Mouse (Mus musculus): ENCODE data around the gene Gja8.

Gene Gja8

DNA sequence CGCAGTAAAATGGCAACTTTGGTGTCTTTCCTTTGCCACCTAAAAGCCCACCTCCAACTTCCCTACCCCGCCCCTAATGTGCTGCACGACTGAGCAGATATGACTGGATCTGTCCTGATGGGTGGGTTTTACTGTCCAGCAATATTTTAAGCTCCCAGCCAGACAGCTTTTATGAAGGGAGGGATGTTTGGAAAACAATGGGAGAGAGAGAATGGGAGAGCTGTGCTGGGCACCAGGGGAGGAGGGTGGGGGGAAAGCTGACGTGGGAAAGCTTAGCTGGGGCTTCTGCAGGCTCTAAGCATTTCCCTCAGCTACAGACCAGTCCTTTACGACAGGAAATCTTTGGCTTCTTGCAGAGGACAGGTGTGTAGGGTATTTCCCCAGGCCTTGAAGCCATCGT lies at the start of gene Gja8:
TSS of gene Gja8 (minus strand) at position 101 of the 400 bp plus-strand sequence.
- DNase-seq (ENCODE audit: extremely low read depth, low read depth, low spot score) = no peak

DNA sequence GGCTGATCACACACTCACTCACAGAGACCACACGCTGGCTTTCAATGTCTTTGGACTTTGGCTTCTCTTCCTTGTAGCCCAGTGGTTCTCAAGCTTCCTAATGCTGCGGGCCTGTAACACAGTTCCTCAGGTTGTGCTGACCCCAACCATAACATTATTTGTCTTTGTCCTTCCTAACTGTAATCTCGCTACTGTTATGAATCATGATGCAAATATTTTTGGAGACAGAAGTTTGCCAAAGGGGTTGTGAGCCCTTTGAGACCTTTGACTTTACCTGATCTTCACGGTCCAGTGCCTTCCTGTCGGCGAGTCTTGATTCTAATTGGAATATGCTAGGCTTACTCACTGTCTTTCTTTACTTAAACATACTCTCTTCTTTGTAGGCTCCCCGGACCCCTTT lies 48.6 kb upstream of the Gja8 start:
- no peak for DNase-seq (ENCODE audit: extremely low read depth, low read depth, low spot score)

DNA sequence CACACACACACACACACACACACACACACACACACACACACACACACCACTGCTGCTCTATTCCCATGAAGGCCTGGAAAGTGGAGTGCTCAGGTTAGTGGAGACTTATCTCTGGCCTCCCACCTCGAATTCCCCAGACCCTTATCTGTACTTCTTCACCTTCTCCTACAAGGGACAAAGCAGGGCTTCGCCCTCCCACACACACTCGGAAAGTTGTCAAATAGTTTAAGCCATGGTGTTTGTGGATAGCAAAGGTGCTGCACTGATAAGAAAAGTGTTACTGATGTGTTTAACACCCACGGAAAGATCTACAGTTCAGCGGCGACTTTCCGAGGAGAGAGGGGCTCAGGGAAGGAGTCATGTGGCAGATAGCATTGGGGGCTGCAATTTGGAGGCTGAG lies 45.2 kb upstream of the Gja8 start:
- DNase-seq (ENCODE audit: extremely low read depth, low read depth, low spot score) = no peak

DNA sequence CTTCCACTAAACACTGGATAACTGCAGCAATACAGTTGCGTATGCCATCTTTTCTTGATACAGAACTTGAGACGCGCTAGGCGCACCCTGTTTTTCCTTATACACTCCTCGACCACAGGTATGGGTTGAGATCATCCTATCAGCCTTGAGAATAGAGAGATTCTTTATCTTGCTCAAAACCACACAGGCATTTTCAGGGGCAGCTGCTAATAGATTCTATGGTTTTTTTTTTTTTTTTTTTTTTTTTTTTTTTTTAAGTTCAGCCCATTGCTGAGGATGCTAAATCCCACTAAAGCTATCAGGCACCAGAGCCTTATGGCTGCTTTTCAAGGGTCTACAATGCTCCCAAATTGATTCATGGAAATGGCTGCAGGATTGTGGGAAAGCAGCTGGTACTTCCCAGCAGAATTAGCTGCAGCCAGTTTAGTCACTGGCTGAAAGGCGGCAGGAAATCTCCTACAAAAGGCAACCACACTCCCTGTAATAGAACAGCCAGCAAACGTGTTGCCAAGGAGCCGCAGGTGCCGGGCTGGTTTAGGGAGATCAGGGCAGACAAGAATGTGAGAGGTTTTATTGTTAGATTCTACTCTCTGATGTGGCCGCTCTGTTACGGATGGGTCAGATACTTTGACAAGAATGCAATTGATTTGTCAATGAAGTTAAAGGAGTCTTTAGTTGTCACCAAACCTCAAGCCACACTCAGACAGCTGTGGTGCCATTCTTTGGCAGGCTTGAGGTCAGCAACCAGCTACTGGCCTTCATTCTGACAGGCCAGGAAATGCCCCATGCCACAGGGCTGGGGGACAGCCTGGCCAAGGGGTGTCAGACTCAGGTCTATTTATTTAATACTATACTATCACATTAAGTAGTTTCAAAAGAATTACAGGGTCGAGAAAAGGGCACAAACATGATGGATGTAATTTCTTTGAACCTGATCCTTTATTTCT lies 37.5 kb upstream of the Gja8 start:
- no peak for DNase-seq (ENCODE audit: extremely low read depth, low read depth, low spot score)

DNA sequence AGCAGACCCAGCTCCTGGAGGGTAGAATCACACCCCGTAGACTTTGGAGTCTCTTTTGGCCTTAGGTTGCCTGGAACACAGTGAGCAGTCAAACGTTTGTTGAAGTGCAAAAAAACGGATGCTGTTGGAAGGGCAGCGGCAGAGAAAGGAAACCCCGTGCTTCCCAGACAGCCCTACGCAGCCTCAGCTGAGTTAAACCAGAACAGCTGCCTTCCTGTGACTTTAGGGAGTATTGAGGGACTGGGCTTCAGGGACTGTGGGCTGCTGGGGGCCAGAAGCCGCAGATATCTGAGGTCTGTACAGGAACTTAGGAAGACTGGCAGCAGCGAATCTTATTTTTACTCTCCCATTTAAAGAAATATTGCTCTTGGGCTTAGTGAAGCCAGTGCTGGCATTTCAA lies 34.8 kb upstream of the Gja8 start:
- no peak for DNase-seq (ENCODE audit: extremely low read depth, low read depth, low spot score)

DNA sequence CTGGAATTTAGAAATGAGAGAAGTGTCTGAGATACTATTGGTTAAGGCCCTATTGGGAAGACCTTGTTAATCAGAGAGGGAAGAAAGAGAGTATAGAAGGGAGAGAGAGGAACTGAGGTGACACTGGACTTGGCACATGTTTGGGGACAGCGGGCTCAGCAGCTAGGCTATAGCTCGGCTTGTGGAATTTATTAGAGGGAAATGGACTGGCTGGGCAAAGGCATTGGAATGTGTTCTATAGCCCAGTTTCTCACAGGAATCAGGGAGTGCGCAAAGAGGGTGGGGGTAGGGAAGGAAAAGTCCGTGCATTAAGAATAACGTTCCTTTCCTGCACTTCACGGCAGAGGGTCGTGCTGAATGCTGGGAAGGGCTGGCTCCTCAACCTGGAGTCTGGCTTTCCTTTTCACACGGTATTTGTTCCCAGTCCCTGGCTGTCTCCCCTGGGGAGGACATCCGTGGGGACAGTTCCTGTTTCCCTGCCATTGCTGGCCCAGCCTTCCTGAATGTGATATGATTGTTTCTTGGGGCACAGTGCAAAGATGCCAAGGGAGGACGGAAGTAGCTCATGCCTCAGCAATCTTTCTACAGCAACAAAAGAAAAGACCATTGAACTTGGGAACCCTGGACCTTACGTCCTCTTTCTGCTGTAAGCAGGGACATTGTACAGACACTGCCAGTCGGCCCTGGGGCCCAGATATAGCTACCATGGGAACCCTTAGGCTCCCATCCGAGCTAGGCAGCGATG lies 27.8 kb upstream of the Gja8 start:
- DNase-seq (ENCODE audit: extremely low read depth, low read depth, low spot score) = no peak

DNA sequence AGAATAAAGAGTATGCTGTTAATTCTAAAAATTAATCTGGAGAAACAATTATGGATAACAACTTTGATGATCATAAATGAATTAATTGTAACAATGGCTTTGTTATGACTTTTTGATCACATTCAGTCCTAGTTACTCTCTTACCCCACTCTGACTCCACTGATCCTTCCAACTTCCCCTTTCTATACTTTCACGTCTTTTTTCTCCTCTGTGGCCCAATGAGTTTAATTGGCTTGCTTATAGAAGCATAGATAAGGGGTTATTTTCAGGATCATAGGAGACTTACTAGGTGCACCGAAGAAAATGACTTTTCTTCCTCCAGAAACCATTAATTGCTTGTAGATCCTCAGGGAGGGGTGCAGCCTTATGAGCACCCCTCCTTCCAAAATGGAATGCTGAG lies 16.9 kb upstream of the Gja8 start:
- DNase-seq (ENCODE audit: extremely low read depth, low read depth, low spot score) = no peak

DNA sequence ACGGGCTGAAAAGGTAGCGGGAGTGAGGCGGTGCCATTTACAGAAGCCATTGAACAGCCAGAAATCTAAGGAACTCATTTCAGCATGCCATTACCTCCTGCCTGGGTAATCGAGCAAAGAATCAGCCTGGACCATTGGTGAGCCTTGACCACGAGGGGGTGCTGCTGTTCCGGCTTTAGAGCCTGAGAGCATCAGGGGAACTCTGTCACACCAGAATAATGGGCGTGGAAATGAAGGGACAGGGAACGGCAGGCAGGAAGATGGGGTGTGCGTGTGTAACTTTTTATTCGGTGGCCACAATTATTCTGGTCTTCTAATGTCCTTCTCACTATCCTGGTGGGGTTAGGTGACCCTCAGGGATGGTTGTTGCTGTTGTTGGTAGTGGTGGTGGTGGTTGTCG lies 12.9 kb upstream of the Gja8 start:
- no peak for DNase-seq (ENCODE audit: extremely low read depth, low read depth, low spot score)

DNA sequence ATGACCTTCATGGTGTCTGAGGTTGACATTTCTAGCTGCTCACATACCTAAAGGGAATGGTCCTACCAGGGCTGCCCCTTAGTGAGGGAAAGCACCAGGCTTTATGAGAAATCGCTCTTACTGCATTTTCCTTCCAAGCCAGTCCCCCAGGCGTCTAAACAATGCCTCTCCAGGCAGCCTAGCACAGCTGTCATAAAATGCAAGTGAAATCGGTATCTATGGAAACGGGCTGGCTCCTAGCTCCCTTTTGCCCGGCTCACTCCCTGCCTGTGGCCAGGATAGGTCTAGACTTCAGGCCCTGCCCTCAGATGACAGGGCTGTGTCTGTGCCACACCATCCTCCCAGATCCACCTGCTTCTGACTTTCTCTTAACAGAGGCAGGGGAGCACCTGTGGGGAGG lies 11.8 kb upstream of the Gja8 start:
- DNase-seq (ENCODE audit: extremely low read depth, low read depth, low spot score) = no peak

DNA sequence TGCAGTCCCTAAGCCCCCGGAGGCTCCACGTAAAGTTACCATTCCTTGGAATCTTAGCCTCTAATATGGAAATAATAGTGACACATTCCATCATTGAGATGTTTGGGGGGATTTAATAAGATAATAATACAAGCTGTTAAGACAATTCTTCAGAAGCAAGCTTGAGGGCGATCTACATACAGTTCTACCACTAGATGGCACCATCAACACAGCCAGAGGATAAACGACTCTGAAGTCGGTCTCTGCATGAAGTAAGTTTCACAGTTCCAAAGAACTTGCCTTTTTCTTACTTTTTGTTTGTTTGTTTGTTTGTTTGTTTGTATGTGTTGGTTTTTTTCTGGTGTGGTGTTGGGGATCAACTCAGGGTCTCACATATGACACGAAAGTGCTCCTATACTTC lies 10.4 kb upstream of the Gja8 start:
- peak; percentile 5 for DNase-seq (ENCODE audit: extremely low read depth, low read depth, low spot score)

DNA sequence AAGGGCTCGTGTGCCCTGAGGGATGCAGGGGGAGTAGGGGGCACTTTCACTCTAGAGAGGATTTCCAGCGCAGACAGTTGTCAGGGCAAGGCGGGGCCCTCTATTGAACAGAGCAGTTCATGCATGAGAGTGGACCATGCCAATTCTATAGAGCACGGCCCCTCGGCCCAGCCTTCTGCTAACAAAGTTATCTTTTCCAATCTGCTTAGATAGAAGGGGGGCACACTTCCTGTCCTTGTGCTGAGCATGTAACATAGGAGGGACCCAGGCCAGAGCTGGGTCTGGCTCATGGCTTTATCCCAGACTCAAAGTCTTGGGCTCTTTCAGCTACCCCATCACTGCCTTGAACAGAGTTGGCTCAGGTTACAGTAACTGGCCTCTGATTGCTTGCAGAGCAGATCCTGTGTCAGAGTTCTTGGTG lies 5.5 kb upstream of the Gja8 start:
- no peak for DNase-seq (ENCODE audit: extremely low read depth, low read depth, low spot score)

DNA sequence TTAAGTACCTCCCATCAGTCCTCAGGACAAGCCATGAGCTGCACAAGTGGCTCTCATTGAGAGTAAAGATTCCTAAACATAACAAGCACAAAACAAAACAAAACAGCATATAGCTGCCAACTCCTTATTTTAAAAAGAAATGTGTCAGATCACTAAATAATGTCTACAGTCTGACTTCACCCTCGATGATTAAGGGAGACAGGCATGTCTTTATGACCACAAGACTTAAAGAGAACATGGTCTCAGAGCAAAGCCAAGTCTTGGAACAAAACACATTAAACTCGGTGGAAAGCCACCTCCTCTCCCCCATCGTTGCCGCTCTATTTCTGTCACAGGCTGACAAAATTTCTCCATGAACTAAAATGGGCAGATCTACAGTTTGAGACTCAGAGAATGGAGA lies 1.2 kb downstream of the Gja8 start:
- DNase-seq (ENCODE audit: extremely low read depth, low read depth, low spot score) = no peak

DNA sequence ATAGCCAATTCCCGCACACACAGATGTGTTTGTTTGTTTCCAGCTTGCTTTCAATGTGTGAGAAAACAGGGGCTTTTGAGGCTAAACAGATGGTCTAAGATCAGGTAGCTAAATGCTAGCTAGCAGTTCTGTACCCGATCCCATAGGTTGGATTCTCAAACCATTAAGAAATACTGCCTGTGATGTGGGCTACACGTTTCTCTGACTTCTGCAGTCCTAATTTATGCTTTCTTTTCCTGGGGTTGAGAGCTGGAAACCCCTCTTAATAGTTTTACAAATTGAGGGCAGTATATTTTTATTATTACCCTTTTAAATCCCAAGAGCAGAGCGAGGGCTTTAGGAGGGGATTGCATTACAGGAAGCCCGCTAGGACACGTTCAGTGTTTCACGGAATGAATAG lies 4.8 kb downstream of the Gja8 start:
- DNase-seq (ENCODE audit: extremely low read depth, low read depth, low spot score) = no peak

DNA sequence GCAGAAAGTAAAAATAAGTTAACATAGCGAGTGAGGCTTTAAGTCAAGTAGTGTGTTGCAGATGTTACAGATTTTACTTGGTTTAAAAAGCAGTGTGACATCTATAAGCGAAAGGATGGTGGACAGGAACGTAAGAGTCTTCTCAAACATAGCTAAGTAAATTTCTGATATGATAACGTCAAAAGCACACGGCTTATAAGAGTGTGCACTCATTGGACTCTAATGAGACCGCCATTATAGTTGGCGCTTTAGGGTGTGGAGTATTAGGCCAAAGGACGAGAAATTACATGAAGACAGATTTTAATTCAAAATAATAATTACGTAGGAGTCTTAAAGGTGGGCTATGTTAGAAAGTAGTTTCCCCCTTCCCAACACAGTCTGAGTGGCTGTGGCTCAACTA lies 20.2 kb downstream of the Gja8 start:
- no peak for DNase-seq (ENCODE audit: extremely low read depth, low read depth, low spot score)

DNA sequence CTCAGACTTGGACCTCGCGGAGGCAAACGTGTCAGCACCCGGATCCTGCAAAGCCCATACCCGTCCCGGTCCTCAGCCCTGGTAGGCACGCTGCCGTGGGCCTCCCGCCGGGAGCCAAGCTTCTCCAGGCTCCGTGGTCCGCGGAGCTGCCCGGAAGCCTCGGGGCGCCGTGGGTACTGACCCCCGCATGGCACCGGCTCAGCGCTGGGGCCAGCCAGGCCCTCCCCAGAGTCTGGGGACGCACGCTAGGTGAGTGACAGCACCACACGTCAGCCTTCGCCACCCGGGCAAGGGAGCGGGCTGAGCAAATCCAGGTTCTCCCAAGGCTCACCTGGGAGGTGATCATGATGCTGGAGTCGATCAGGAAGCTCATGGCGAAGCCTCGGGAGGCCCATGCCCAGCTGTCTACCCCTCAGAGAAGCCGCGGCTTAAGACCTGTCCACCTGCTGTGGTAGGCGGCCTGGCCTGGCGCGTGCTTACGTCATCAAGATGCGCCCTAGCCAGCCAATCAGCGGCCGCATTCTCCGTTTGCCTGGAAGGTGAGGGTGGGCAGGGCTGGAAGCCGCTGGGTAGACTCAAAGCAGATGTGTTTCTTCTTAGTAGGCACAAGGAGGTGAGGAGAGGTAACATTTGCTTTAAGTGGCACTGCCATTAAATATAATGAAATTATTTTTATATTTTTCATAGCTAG lies 20.8 kb downstream of the Gja8 start, which contains the start of gene Gpr89:
TSS of gene Gpr89 (minus strand) at position 496 of the 691 bp plus-strand sequence.
- peak; percentile 28 for DNase-seq (ENCODE audit: extremely low read depth, low read depth, low spot score)

DNA sequence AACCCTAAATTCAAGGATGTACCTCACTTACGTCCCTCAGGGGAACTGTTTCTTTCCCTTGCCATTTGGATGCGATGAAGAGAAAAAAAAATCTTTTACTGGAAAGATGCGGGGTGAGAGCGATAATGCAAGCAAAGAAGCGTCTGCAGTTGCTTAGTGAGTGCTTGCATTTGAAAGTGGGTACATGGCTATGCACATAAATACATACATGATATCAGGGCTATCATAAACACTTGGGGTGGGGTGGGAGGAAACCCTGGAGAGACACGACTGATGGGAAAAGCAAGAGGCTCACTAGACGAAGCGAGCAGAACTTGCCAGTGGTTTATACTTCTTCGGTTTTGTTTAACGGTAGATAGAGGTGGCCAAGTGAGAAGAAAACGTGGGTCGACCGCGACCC lies 21.4 kb downstream of the Gja8 start, which contains the start of gene Gja5:
TSS of gene Gja5 (plus strand) at position 301 of the 400 bp plus-strand sequence.
- DNase-seq (ENCODE audit: extremely low read depth, low read depth, low spot score) = no peak

DNA sequence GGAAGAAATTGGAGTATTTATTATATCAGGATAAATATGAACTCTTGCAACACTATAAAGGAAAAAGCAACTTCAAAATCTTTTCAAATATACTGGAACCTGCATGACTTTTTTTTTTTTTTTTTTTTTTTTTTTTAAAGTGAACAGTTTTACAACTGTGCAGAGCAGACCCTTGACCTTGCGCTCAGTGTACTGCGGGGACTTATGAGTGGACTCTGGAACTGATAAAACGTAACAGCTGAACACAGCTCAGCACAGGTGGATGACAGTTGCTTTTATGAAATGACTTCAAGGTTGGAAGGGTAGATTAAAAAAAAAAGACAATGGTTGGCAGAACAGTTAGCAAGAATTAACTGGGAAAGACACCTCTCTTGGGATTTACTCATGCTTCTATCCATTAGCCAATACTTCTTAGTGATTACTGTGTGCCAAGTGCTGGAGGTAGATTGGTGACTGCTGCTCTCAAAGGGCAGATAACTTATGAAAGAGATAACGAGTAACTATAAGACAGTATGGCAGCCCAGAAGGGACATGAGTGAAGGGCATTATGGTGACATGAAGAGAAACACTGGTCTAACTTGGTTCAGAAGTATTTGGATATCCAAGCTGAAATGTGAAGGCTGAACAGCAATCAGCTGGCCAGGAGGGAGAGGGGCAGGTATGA lies 23.4 kb downstream of the Gja8 start:
- no peak for DNase-seq (ENCODE audit: extremely low read depth, low read depth, low spot score)

DNA sequence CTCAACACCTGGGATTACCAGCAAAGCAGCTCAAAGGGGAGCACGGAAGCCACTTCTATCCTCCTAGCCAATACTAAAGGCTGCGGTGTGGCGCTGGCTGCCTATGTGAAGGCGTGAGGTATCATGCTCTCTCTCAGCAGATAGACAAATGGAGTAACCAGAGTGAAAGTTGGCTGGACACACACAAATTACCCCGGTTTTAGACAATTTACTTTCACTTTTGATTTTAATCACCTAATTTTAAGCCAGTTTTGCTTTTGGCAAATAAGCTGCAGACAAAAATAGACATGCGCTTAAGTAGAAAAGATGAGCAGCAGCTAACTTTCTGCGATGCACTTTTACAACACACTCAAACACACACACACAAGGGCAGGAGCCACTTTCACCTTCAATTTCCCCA lies 42.1 kb downstream of the Gja8 start:
- no peak for DNase-seq (ENCODE audit: extremely low read depth, low read depth, low spot score)

DNA sequence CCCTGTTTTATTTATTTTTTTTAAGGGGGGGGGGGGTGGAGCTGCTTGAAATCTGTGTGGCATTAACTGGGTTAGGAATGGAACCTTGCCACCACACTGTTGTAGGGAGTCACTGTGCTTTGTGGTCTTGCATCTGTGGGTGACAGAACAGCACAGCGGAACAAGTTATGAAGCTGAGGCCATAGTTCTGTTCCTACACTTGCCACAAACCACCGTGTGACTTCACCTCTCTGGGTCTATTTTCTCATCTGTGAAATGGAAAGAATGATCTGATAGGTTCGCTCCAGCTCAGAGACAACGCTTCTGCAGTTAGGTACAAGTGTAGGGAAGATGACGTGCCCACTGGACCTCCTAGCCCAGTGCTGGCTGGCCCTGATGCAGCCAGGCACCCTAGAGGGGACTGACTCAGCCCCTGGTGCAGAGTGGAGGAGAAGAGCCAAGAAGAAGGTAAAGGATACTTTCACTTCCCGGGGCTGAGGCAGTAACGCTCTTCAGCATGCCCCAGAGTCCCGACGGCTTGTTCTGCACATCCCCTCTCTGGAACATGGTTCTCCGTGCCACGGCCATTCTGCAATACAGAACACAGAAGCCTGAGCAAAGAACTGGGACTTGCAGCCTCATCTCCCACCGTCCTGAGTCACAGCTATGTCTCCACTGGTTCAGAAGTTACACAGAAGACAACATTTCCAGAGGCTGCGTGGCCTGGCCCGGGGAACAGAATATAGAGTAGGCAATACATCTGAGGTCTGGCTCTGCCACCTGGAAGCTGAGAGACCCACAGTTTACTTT lies 43.6 kb downstream of the Gja8 start:
- no peak for DNase-seq (ENCODE audit: extremely low read depth, low read depth, low spot score)

DNA sequence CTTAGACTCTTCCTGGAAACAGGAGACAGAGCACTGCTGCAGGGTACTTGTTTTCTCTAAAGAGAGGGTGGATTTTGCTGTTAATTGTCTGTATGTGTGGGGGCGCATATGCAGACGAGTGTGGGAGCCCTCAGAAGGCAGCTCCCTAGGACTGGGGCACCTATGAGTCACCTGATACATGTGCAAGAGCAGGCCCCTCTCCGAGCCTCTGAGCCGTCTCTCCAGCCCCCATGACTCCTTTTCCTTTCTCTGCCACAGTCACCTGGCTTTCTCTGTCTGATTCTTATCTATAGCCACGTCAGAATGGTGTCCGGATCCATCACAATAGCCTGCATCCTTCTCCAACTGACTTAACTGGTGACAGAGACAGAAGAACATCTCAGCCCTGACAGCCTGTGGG lies 44.3 kb downstream of the Gja8 start:
- no peak for DNase-seq (ENCODE audit: extremely low read depth, low read depth, low spot score)
